Mouse (Mus musculus) embryo, embryonic 10.5 days (tissue): ENCODE data around the gene Mthfd2.

Experiments
- DNase-seq: peaks from one replicate; pipeline ENCODE4 v3.0.0-alpha.2; 2015; ENCODE audit warnings: low spot score

Mthfd2 gene

DNA sequence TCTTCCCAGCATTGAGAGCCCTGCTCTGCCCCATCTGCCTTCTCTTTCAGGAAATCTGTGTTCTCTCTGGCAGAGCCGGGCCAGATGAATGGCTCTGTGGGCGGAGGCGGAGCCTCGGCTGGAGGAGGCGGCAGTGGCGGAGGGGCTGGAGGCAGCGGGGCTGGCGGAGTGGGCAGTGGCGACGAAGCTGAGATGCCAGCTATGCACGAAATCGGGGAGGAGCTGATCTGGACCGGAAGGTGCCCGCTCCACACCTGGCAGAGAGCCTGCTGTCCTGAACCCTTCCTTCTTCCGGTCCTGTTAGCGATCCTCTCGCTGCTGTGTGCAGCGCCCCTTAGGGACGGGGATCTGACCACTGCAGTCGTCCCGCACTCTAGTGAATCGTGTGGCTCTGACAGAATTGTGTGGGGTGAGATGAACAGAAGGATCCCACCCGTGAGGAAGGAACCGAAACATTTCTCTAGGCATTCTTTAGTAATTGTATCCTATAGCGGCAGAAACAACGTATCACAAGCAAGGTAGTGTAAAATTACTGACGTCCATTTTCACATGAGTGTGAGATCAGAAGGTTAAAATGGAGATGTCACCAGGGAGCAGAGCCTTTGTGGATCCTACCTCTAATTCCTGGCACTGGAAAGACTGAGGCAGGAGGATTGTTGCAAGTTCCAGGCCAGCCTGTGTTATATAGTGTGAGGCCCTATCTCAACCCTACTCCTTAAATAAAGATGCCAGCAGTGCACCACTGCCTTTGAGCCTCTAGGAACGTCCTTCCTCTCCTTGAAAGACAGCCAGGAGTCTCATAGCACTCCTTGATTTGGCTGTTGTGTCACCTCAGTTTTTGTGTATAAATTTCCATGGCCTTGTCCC lies 57.3 kb downstream of the Mthfd2 start:
- DNase-seq: peak; percentile 80

DNA sequence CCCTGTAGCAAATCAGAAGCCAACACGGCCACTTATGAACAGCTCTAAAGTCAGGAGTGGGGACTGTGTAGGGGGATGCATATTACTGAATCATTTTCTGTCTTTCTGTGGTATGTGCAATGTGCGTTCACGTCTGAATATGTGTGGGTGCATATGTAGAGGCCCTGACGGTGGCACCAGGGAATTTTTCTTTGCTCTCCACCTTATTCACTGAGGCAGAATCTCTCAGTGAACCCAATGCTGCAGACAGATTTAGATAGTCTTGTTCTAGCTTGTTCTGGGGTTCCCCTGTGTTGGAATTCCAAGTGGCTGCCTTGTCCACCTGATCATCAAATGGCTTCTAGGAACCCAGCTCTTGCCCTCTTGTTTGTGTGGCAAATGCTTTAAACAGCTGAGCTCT lies 58.1 kb downstream of the Mthfd2 start:
- DNase-seq: no peak

DNA sequence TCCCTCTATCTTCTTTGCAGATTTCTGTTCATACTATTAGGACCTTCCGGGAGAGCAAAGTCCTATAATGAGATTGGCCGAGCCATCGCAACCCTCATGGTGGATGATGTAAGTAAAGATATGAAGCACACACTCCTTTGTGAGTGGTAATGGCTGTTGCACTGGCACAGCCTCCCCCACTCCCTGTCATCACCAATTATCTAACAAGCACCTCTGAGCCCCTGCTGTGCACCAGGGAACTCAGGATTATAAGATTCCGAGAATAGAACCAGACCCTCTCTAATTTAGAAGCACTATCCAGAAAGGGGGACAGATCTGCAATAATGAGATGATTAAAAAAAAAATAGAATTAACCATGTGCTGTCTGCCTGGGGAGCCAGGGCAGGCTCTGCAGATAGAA lies 60.1 kb downstream of the Mthfd2 start:
- no peak for DNase-seq

DNA sequence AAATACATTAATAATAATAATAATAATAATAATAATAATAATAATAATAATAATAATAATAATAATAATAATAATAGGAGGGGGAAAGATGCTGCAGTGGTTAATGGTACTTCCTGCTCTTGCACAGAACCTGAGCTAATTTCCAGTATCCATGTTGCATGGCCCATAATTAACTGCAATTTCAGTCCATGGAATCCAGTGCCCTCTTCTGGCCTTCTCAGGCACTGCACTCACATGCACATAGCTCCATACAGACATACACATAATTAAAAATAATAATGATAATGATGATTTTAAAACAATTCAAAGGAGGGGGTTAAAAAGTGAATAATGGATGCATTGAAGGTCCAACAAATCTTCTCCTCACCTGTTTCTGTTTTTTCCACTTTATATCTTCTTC lies 60.5 kb downstream of the Mthfd2 start:
- DNase-seq: peak; percentile 53

DNA sequence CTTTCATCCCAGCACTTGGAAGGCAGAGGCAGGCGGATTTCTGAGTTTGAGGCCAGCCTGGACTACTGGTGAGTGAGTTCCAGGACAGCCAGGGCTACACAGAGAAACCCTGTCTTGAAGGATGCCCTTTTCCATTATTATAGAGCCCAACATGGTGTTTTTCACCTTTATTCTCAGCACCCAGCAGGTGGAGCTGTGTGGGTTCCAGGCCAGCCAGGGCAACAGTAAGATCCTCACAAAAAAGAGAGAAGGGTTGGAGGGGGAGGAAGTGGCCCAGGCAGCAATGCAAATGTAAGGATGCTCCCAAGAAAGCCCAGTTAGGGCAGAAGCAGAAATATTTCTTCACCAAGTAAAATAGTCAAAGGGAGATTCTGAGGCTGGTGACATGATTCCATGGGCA lies 61.2 kb downstream of the Mthfd2 start:
- no peak for DNase-seq
